Mouse (Mus musculus): ENCODE measurements at regions not wholly inside any gene's neighbourhood (a gene's known extent, or its start where the extent isn't known, plus 50 kb on each side); places are given as distances from the start of the nearest gene placed in this dataset.

DNA sequence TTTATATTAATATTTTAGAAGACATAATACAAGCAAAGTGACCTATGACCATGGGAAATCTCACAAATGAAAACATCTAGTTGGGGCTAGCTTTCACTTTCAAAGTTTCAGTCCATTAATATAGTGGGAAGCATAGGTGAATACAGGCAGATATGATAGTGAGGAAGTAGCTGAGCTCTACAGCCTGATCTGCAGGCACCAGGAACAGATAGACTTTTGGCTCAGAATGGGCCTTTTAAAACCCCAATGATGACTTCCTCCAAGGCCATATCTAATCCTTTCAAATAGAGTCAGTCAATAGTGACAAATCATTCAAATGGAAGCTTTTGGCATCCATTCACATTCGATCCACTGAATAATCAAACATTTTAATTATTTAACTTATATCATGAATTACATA is 581.6 kb upstream of the Pcdh17 start:
- no peak for DNase-seq

DNA sequence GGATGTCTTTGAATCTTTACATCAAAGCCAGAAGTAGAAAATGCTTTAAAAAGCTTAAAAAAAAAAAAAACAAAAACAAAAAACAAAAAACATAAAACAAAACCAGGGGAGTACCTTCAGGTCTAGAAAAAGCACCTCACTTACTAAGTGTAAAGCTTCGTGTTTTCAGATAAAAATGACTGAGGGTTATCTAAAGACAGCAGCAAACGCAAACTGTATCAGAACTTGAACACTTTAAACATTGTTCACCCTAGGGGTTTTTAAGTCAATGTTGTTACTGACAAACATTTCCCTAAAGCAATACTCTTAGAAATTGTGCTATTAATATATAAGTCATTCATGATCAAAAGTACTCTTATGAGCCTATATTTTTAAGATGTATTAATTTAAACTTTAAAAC is 580.7 kb upstream of the Pcdh17 start:
- no peak for DNase-seq

DNA sequence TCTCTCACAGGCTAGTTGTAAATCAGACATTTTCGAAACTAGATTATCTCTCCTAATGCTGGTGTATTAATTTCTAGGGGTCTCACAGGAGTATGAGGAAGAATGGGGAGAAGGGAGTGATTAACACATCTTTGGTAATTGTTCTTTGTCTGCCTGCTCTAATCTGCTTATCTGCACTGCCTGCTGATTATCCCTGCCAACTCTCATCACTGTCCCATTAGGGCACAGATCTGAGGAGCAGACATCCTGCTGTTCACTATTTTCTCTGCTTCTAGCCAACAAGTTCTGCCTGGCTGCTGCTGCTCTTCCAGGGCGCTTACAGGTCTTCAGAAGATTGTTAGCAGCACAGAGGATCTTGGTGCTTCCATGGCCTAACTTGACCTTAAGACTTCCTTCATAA is 557.0 kb upstream of the Pcdh17 start:
- no peak for DNase-seq

DNA sequence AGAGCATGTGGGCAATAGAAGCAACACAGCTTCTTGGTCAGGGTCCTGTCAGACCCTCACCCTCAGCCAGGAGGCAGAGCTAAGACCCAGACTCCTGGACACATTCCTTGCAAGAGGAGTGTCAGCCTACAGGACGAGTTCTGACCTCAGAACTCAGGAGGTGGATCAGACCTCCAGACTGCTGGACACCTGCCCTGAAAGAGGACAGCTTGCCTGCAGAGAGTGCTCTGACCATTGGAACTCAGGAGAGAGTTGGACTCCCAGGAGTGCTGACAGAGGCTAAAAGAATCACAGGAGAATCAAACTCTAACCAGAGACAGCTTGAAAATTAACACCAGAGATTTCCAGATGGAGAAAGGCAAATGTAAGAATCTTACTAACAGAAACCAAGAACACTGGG is 542.7 kb upstream of the Pcdh17 start:
- DNase-seq, result peak; percentile 4 to 46

DNA sequence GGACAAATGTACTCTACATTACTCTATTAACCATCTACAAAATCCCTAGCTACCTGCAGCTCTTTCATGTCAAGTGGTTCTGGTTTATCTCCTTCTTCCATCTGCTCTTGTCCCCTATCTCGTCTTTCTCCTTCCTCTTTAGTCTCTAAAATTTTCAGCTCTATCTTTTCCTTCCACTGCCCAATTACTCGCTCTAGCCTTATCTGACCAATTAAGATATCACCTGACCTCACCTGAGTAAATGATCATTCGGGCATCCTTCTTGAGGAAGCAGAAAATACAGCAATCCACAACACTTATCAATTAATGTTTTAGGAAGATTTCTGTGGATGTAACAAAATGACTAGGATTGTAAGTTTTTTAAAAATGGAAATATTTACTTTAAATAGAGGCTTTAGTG is 500.3 kb upstream of the Pcdh17 start:
- no peak for DNase-seq

DNA sequence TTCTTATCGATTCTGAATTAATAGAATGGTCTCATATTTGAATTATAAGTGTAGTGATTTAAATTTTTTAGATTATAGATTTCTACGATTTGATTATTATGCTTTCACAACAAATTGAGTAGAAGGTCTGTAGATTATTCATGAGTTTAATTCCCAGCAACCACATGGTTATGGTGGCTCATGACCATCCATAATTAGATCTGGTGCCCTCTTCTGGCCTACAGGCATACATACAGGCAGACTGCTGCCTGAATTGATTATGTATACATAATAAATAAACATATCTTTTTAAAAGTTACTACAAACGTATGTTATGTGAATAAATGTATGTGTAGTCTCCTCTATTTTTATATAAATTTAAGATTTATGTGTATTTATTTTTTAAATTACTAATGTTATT is 499.2 kb upstream of the Pcdh17 start:
- DNase-seq, result peak in 1 of 2 experiments; percentile 4

DNA sequence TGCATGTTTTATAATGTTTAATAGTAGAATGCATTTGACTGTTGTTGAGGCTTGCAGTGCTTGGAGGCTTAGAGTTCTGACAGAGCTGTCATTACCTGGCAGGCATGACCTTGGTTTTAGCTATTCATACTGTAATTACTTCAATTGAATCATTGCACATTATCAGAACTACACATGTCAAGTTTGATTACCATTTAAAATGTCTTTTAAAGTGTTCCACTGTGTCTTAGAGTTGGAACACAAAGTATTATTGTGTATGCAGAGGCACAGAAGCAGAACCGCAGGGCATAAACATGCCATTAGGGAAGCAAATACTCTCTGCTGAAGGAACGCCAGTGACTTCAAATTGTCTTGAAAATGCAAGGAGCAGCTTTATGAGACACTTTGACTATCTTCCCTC is 493.7 kb upstream of the Pcdh17 start:
- DNase-seq, result no peak

DNA sequence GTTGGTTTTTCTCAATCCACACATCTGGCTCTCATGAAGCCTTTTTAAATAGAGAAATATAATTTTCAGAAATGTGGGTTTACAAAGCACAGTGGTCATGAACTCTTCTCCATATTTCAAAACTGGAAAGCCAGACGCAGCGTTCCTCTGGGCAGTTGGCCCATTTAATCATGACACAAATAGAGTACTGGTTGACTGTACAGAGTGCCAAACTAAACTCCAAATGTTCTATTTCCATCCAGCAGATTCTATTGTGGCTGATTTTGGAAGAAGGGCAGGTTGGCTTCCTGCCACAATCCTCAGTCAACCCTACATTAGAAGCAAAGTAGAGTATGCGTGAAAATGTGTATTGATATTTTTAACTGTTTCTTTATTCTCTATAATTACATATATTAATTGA is 484.3 kb upstream of the Pcdh17 start:
- peak in 1 of 2 experiments; percentile 1 for DNase-seq

DNA sequence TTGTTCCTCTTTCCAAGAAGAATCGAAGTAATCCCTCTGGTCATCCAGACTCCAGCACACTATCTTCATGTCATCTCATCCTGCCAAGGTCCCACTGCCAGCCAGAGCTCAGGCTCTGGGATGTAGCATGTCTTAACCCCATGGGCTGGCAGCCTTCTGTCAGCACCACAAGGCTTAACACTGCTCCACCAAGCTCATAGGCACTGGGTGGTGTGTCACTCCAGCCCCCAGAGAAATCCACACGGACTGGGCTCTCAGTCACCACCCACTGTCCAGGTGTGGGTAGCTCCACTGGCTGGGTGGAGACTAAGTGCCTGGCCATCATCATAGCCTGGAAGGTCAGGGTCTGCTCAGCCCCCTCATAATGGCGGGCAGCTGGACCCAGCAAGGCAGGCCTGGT is 459.8 kb upstream of the Pcdh17 start:
- DNase-seq, result no peak

All from kidney, postnatal 36 days (tissue).